Mouse (Mus musculus) E14TG2a.4 (cell line): Measurements from ENCODE around the gene Espl1.

Source experiments
- H3K27me3 ChIP-seq: 2 replicates; pipeline ENCODE4 v1.6.1; 2014; ENCODE audit warnings: low read length, control low read depth; ENCODE audit not compliant: insufficient read depth
- H3K36me3 ChIP-seq: 2 replicates; pipeline ENCODE4 v1.6.1; 2014; ENCODE audit warnings: low read length, control low read depth; ENCODE audit not compliant: insufficient read depth
- H3K4me1 ChIP-seq: replicated peaks from 2 replicates; pipeline ENCODE4 v1.6.1; 2014; ENCODE audit warnings: low read depth, low read length, control low read depth
- H3K4me3 ChIP-seq: replicated peaks from 2 replicates; pipeline ENCODE4 v1.5.1; 2014; ENCODE audit warnings: mild to moderate bottlenecking, low read length
- H3K9me3 ChIP-seq: 2 replicates; pipeline ENCODE4 v1.6.1; 2014; ENCODE audit warnings: low read length, control low read depth
- CTCF ChIP-seq: conservative IDR thresholded peaks from 2 replicates; pipeline ENCODE4 v1.5.1; 2014; ENCODE audit warnings: low read length
- NANOG ChIP-seq: IDR thresholded peaks from 2 replicates; pipeline ENCODE4 v1.6.1; 2014; ENCODE audit warnings: borderline replicate concordance, low read length, mixed read lengths
- POU5F1 ChIP-seq: IDR thresholded peaks from 2 replicates; pipeline ENCODE4 v1.6.1; 2014; ENCODE audit warnings: low read length, borderline replicate concordance

Gene Espl1

DNA sequence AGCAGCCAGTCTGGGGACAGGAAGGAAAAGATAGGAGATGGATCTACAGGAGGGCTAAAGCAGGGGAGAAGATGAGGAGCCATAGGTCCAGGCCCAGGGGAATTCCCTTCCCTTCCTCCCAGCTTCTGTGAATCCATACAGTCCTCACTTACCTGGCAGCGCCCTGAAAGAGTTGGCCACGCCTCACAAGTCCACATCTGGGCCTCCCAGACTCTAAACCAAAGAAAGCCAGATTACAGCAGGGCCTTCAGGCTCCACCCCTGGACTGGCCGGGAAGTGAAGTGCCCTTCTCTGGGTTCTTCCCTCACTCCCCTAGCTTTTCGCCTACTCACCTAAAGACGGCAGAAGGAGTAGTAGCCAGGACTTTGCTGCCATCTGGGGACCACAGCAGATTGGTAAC is 43.5 kb downstream of the Espl1 start:
- no peaks in the 10 kb centered on the region for H3K27me3 ChIP-seq
- H3K4me1 ChIP-seq, result peaks cover 21% of the 10 kb centered on the region
- TF ChIP-seq POU5F1, result no peak
- no peaks in the 10 kb centered on the region for H3K9me3 ChIP-seq
- peaks cover 90% of the 10 kb centered on the region for H3K36me3 ChIP-seq
- H3K4me3 ChIP-seq, result no peak overlapping the region

- Histone ChIP-seq H3K4me3 (no peak overlapping the region), H3K36me3 (peaks cover 92% of the 10 kb centered on the region), H3K4me1 (peaks cover 38% of the 10 kb centered on the region), H3K9me3 (no peaks in the 10 kb centered on the region), H3K27me3 (no peaks in the 10 kb centered on the region)
- no peak for TF ChIP-seq POU5F1
- peak; percentile 66 for TF ChIP-seq CTCF
Observed at GRCm38 (mm10) chr15:102341580-102341979, 45.5 kb downstream of the Espl1 start.

GRCm38 (mm10) chr15:102344490-102344889 is 48.4 kb downstream of the Espl1 start:
- Histone ChIP-seq H3K4me1 (peaks cover 48% of the 10 kb centered on the region), H3K9me3 (no peaks in the 10 kb centered on the region), H3K27me3 (no peaks in the 10 kb centered on the region), H3K36me3 (peaks cover 84% of the 10 kb centered on the region), H3K4me3 (no peak overlapping the region)
- TF ChIP-seq POU5F1 (no peak), CTCF (no peak), NANOG (no peak)

- TF ChIP-seq CTCF (no peak), NANOG (no peak), POU5F1 (no peak)
- Histone ChIP-seq H3K4me3 (no peak overlapping the region), H3K27me3 (no peaks in the 10 kb centered on the region)
Observed at GRCm38 (mm10) chr15:102346444-102346843, 50.4 kb downstream of the Espl1 start.

GRCm38 (mm10) chr15:102350138-102350941 is 54.3 kb downstream of the Espl1 start, which contains the start of gene Aaas:
Gene Aaas, minus strand, starts transcription at chr15:102350771.
- Histone ChIP-seq H3K4me1 (peaks cover 46% of the 10 kb centered on the region), H3K36me3 (peaks cover 33% of the 10 kb centered on the region), H3K27me3 (peaks cover 12% of the 10 kb centered on the region), H3K9me3 (no peaks in the 10 kb centered on the region), H3K4me3 (peak within 1 kb of the TSS; percentile 98)
- TF ChIP-seq CTCF (peak; percentile 59), NANOG (no peak), POU5F1 (no peak)

More at GRCm38 (mm10) chr15:102346444-102346843, 50.4 kb downstream of the Espl1 start:
- H3K4me1 ChIP-seq, result peaks cover 50% of the 10 kb centered on the region
- no peaks in the 10 kb centered on the region for H3K9me3 ChIP-seq
- H3K36me3 ChIP-seq, result peaks cover 71% of the 10 kb centered on the region

- Histone ChIP-seq H3K27me3 (peaks cover 17% of the 10 kb centered on the region), H3K4me3 (peak overlapping the region; percentile 98), H3K9me3 (no peaks in the 10 kb centered on the region), H3K4me1 (peaks cover 40% of the 10 kb centered on the region), H3K36me3 (peaks cover 27% of the 10 kb centered on the region)
- no peak for TF ChIP-seq POU5F1
- TF ChIP-seq NANOG, result no peak
- TF ChIP-seq CTCF, result no peak
Observed at GRCm38 (mm10) chr15:102350942-102351291, 54.9 kb downstream of the Espl1 start.

DNA sequence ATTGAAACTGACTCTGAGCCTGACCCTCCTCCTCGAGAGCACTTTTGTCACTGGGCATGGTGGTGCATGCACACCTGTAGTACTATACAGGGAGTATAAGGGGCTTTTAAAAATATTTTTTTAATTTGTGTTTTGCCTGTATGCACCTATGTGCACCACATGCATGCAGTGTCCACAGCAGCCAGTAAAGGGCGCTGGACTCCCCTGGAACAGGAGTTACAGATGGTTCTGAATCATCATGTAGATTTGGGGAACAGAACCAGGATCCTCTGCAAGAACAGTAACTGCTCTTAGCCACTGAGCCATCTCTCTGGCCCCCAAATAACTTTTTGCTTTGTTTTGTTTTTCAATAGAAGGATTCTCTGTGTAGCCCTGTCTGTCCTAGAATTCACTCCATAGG is 56.1 kb downstream of the Espl1 start:
- Histone ChIP-seq H3K27me3 (peaks cover 30% of the 10 kb centered on the region), H3K36me3 (peaks cover 15% of the 10 kb centered on the region), H3K4me3 (no peak overlapping the region), H3K9me3 (no peaks in the 10 kb centered on the region), H3K4me1 (peaks cover 40% of the 10 kb centered on the region)
- TF ChIP-seq POU5F1, result no peak
- peak; percentile 17; the same call in 1 of the 2 replicates for TF ChIP-seq CTCF

DNA sequence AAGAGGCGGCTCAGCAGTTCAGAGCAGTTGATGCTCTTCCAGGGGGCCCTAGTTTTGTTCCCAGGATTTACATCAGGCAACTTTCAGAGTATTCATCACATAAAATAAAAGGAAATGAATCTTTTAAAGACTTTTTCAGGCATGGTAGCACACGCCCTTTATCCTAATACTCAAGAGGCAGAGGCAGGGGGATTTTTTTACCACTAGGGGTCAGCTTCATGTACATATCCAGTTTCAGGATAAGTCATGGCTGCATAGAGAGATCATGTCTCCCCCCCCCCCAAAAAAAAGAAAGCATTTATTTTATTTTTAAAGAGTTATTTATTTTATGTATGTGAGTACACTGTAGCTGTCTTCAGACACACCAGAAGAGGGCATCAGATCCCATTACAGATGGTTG is 57.9 kb downstream of the Espl1 start:
- H3K4me1 ChIP-seq, result peaks cover 47% of the 10 kb centered on the region
- H3K4me3 ChIP-seq, result no peak overlapping the region
- H3K27me3 ChIP-seq, result peaks cover 48% of the 10 kb centered on the region
- TF ChIP-seq POU5F1, result no peak
- TF ChIP-seq NANOG, result no peak
- TF ChIP-seq CTCF, result peak; percentile 31
- no peaks in the 10 kb centered on the region for H3K9me3 ChIP-seq
- H3K36me3 ChIP-seq, result peaks cover under 1% of the 10 kb centered on the region
